Mouse (Mus musculus) common myeloid progenitor, adult 5-6 weeks (primary cell): ENCODE measurements at regions not wholly inside any gene's neighbourhood (a gene's known extent, or its start where the extent isn't known, plus 50 kb on each side); places are given as distances from the start of the nearest gene placed in this dataset.

Experiments
- ATAC-seq: replicated peaks from 2 replicates; pipeline ENCODE4 v1.8.0; 2016; ENCODE audit warnings: low read depth, mild to moderate bottlenecking, moderate TSS enrichment, inconsistent platforms; ENCODE audit not compliant: poor library complexity, severe bottlenecking

DNA sequence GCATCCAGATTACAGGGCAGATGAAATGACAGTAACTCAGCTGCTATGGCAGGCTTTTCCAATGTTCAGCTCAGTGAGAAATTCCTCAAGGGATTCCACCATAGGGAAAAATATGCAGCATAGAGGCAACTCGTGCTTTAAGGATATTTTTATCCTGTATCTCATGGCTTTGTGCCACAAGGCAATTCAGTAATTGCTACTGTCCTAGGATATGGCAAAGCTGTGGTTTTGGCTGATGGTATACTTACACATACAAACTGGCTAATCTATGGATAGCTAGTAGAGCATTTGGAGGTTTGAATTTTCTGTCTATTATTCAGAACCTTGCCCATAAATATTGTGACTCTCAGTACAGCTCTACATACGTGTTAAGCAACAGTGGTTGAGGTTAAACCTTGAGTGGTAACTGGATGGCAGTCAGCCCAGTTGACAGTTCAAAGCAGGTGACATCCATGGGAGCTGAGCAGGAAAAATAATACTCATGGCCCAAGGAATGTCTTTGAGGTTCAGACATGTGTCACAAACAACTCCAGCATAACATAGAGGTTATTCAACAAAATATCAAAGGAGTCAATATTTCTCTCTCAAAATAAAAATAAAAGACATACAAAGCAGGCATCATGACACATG, 548.6 kb upstream of the Chrm3 start:
- no peak for ATAC-seq

DNA sequence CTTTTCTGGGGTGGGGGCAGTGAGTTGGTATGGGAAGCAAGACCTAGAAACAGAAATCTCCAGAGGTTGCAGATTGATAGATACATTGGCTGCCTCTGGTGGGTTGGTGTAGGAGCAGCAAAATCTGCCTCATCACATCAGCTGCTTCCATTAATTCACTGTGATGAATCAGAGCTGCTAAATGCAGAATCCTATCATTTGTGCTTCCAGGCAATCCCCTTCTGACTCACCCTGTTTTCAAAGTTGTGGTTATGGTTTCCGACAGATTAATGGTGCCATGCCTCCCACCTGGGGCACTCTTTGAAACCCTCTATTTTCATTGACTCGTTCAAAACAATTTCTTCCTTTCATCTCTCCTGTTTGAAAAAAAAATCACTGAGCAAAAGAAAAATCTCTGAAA, 507.2 kb upstream of the Chrm3 start:
- no peak for ATAC-seq

- ATAC-seq, result 0 out of 2 replicates have a peak, but pooled peaks have one; percentile 45
These were observed 495.4 kb upstream of the Chrm3 start for GRCm38 (mm10) chr13:10855947-10856561.

- no peak for ATAC-seq
These were observed 484.6 kb upstream of the Chrm3 start for GRCm38 (mm10) chr13:10845212-10845611.

DNA sequence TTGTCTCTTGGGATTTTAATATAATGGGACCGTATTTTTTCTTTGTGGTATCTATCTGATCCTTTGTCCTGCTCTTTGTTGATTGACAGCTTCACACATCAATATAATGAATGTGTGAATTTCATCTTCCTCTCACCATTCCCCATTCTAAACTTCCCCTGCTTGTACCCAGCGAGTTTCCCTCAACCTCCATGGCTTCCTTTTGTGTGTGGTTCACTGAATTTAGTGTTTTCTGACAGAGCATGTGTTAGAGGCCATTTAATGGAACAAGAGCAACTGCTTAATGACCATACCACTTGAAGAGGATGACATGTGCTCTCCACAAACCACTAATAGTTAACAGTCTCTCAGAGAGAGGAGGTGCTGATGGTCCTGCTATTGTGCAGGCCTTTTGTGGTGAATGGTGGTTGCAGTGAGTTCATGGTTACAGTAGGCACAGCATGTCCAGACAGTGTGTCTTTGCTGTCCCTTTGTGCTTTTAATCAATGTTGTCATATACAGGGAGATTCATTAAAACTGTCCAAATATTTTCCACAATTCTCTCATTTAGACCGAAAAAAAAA, 438.8 kb upstream of the Chrm3 start:
- no peak for ATAC-seq
